Mouse (Mus musculus): Measurements from ENCODE around the gene Lin54.

The Lin54 gene

GRCm38 (mm10) chr5:100500458-100500961, at the start of gene Lin54:
Gene Lin54, minus strand, starts transcription at chr5:100500639.
- in situ Hi-C loops (cut with MboI, MseI) = loop anchor here (25.0 kb wide), 1 partner anchor 463 kb away; the partner anchor contains the start of genes Enoph1 and Hnrnpdl

GRCm38 (mm10) chr5:100550151-100550550, 49.7 kb upstream of the Lin54 start:
- in situ Hi-C loops (cut with MboI, MseI) = no loop called here

GRCm38 (mm10) chr5:100549311-100549710, 48.9 kb upstream of the Lin54 start:
- in situ Hi-C loops (cut with MboI, MseI) = no loop called here

- in situ Hi-C loops (cut with MboI, MseI) = no loop called here
Observed at GRCm38 (mm10) chr5:100548236-100548635, 47.8 kb upstream of the Lin54 start.

- in situ Hi-C loops (cut with MboI, MseI) = no loop called here
Observed at GRCm38 (mm10) chr5:100546294-100547080, 46.0 kb upstream of the Lin54 start.

- in situ Hi-C loops (cut with MboI, MseI) = no loop called here
Observed at GRCm38 (mm10) chr5:100536638-100537037, 36.2 kb upstream of the Lin54 start.

- in situ Hi-C loops (cut with MboI, MseI) = no loop called here
Observed at GRCm38 (mm10) chr5:100535826-100536225, 35.4 kb upstream of the Lin54 start.

GRCm38 (mm10) chr5:100526164-100526563, 25.7 kb upstream of the Lin54 start:
- in situ Hi-C loops (cut with MboI, MseI) = no loop called here

GRCm38 (mm10) chr5:100525620-100526019, 25.2 kb upstream of the Lin54 start:
- in situ Hi-C loops (cut with MboI, MseI) = no loop called here

GRCm38 (mm10) chr5:100524921-100525320, 24.5 kb upstream of the Lin54 start:
- in situ Hi-C loops (cut with MboI, MseI) = loop anchor here (25.0 kb wide), 1 partner anchor 488 kb away; the partner anchor contains the start of genes Enoph1 and Hnrnpdl

- in situ Hi-C loops (cut with MboI, MseI) = loop anchor here (25.0 kb wide), 1 partner anchor 486 kb away; the partner anchor contains the start of genes Enoph1 and Hnrnpdl
Observed at GRCm38 (mm10) chr5:100523331-100523730, 22.9 kb upstream of the Lin54 start.

- in situ Hi-C loops (cut with MboI, MseI) = loop anchor here (25.0 kb wide), 1 partner anchor 483 kb away; the partner anchor contains the start of genes Enoph1 and Hnrnpdl
Observed at GRCm38 (mm10) chr5:100520223-100520622, 19.8 kb upstream of the Lin54 start.

GRCm38 (mm10) chr5:100519027-100519411, 18.6 kb upstream of the Lin54 start:
- in situ Hi-C loops (cut with MboI, MseI) = loop anchor here (5.0 to 25.0 kb wide), 2 partner anchors 87 to 482 kb away; partner anchors contain the start of genes Enoph1 and Hnrnpdl

- in situ Hi-C loops (cut with MboI, MseI) = loop anchor here (5.0 to 25.0 kb wide), 2 partner anchors 86 to 481 kb away; partner anchors contain the start of genes Enoph1 and Hnrnpdl
Observed at GRCm38 (mm10) chr5:100518049-100519026, 17.9 kb upstream of the Lin54 start, which contains the start of gene Cops4. Gene Cops4, plus strand, starts transcription at chr5:100518309.

- in situ Hi-C loops (cut with MboI, MseI) = loop anchor here (25.0 kb wide), 1 partner anchor 475 kb away; the partner anchor contains the start of genes Enoph1 and Hnrnpdl
Observed at GRCm38 (mm10) chr5:100512576-100512975, 12.1 kb upstream of the Lin54 start.

GRCm38 (mm10) chr5:100509247-100509646, 8.8 kb upstream of the Lin54 start:
- in situ Hi-C loops (cut with MboI, MseI) = loop anchor here (25.0 kb wide), 1 partner anchor 472 kb away; the partner anchor contains the start of genes Enoph1 and Hnrnpdl

GRCm38 (mm10) chr5:100501267-100501666, 828 bp upstream of the Lin54 start:
- in situ Hi-C loops (cut with MboI, MseI) = loop anchor here (25.0 kb wide), 1 partner anchor 464 kb away; the partner anchor contains the start of genes Enoph1 and Hnrnpdl

- in situ Hi-C loops (cut with MboI, MseI) = loop anchor here (10.0 to 25.0 kb wide), 3 partner anchors 65 to 525 kb away; partner anchors contain the start of genes 4930524J08Rik, Enoph1, Hnrnpd and Hnrnpdl
Observed at GRCm38 (mm10) chr5:100499831-100500304, 571 bp downstream of the Lin54 start.

GRCm38 (mm10) chr5:100499243-100499642, 1.2 kb downstream of the Lin54 start:
- in situ Hi-C loops (cut with MboI, MseI) = loop anchor here (10.0 kb wide), 2 partner anchors 64 to 524 kb away; partner anchors contain the start of genes 4930524J08Rik and Hnrnpd

GRCm38 (mm10) chr5:100498436-100499180, 1.8 kb downstream of the Lin54 start:
- in situ Hi-C loops (cut with MboI, MseI) = loop anchor here (10.0 kb wide), 2 partner anchors 64 to 524 kb away; partner anchors contain the start of genes 4930524J08Rik and Hnrnpd
